Mouse (Mus musculus) hindbrain, embryonic 10.5 days (tissue): Measurements from ENCODE around the gene Pank1. TPM values are rescaled to one million over a fixed set of nuclear protein-coding genes. Genes with fewer than 3 reads are reported as not detected.

Experiments used
- microRNA counts: library from miRNA; unstranded; fragments of <30 nt; microRNA quantifications from one replicate; lab custom pipeline; 2017
- polyA plus RNA-seq: library from polyadenylated mRNA; unstranded; fragments of >200 nt; fragmentation: Nextera tagmentation; extraction: Ambion mirVana; gene quantifications from 2 replicates; pipeline ENCODE4 v1.2.1, GENCODE M21; 2016

Gene Pank1
- polyA plus RNA-seq, 1 experiment from 2014 or later: 5.6 TPM

MicroRNA genes within 50 kb of the gene (microRNA counts, 519-probe panel; counts per million panel counts)
- microRNA mmu-miR-107 (lab: Ali Mortazavi, UCI): 2,301 counts per million, percentile 79 among the panel's probes with 10 or more counts

Other genes with a start within 250 kb of the Pank1 start
- 0.04 TPM in 1 of 2 replicates, not detected in the other for gene Ifit1bl2, start 238.7 kb downstream of the Pank1 start, polyA plus RNA-seq
- 0.16 TPM in 1 of 2 replicates, not detected in the other for gene Ifit1, start 238.6 kb downstream of the Pank1 start, polyA plus RNA-seq
- 0.75 and 1.4 TPM in 2 replicates for gene Slc16a12, start 132.2 kb downstream of the Pank1 start, polyA plus RNA-seq
- 41.6 and 82.6 TPM in 2 replicates for gene Kif20b, start 42.9 kb upstream of the Pank1 start, polyA plus RNA-seq